In genomic region chr8:107109816-107110435, GRCm38 (mm10) we compare ENCODE assay signal across 27 mouse cellular contexts. TPM values are rescaled to one million over a fixed set of nuclear protein-coding genes. Genes with fewer than 3 reads are reported as not detected.
DNase-seq lines count a peak whose midpoint lies in the region; ATAC-seq and TF ChIP-seq lines count a peak whose summit lies in the region.
"Had no signal": no experiment of that assay in that cellular context is flagged by ENCODE, and none has a peak within 500 bp of the region (broad histone marks: within the 10 kb centered on the region; RNA-seq: fewer than 3 reads in every experiment).

No protein-coding gene starts in this region.

- no peak for TF ChIP-seq CTCF in liver, postnatal 0 days (IDR thresholded peaks at IDR 0.05; ENCODE audit: low read depth)
- TF ChIP-seq CTCF in E14TG2a.4 (conservative IDR thresholded peaks at IDR 0.05; ENCODE audit: low read length) (peak; percentile 24), MEL (IDR thresholded peaks at IDR 0.05 in 2 of 3, conservative IDR thresholded peaks at IDR 0.05 in 1 of 3; ENCODE audit: control insufficient read depth in 1 of 3, insufficient read depth in 1 of 3, low read depth in 2 of 3, low read length in 3 of 3, poor library complexity in 1 of 3, severe bottlenecking in 1 of 3) (peak; percentile 13 to 35 (median 15); a peak in 2 of 6 replicates)

- no peak overlapping the region for H3K4me3 ChIP-seq in liver, embryonic 13.5 days (replicated peaks)
- no peak overlapping the region for H3K4me3 ChIP-seq in liver, postnatal 0 days (ENCODE audit: low read depth, low read length)
- H3K4me3 ChIP-seq in E14TG2a.4 (replicated peaks; ENCODE audit: low read length) (peak overlapping the region; percentile 76; the same call in 1 of the 2 replicates), MEL (ENCODE audit: control insufficient read depth in 1 of 2, insufficient read depth in 1 of 2, low read depth in 2 of 2, low read length in 2 of 2) (no peak overlapping the region)
- H3K4me3 ChIP-seq: forebrain, embryonic 13.5 days; hindbrain, embryonic 15.5 days; megakaryocyte, embryonic 14.5 days; neural tube, embryonic 15.5 days had no signal

- H3K79me2 ChIP-seq in MEL (ENCODE audit: control insufficient read depth, insufficient read depth, low read length, poor library complexity), result no peaks in the 10 kb centered on the region

- no peak overlapping the region for H3K27ac ChIP-seq in liver, embryonic 13.5 days
- H3K27ac ChIP-seq in liver, postnatal 0 days (ENCODE audit: low read depth), result no peak overlapping the region
- H3K27ac ChIP-seq in MEL (ENCODE audit: control insufficient read depth, low read depth, low read length), result no peak overlapping the region
- H3K27ac ChIP-seq: forebrain, embryonic 13.5 days; hindbrain, embryonic 15.5 days; neural tube, embryonic 15.5 days had no signal

- no peak overlapping the region for H3K9ac ChIP-seq in liver, embryonic 13.5 days
- H3K9ac ChIP-seq in liver, postnatal 0 days (replicated peaks), result no peak overlapping the region
- no peak overlapping the region for H3K9ac ChIP-seq in MEL (ENCODE audit: control insufficient read depth, low read depth, low read length, poor library complexity, severe bottlenecking)
- H3K9ac ChIP-seq: forebrain, embryonic 13.5 days; hindbrain, embryonic 15.5 days; neural tube, embryonic 15.5 days had no signal

- no peak for TF ChIP-seq POLR2A in MEL (IDR thresholded peaks at IDR 0.05; ENCODE audit: control insufficient read depth in 1 of 2, insufficient read depth in 1 of 2, low read depth in 1 of 2, low read length in 2 of 2, poor library complexity in 1 of 2)

- H3K9me3 ChIP-seq in liver, embryonic 13.5 days (replicated peaks), result no peaks in the 10 kb centered on the region
- H3K9me3 ChIP-seq in liver, postnatal 0 days (ENCODE audit: low read length), result no peaks in the 10 kb centered on the region
- H3K9me3 ChIP-seq in E14TG2a.4 (ENCODE audit: low read length) (no peaks in the 10 kb centered on the region), MEL (replicated peaks; ENCODE audit: insufficient read depth, low read length) (no peaks in the 10 kb centered on the region)
- H3K9me3 ChIP-seq: embryonic facial prominence, embryonic 13.5 days; forebrain, embryonic 13.5 days; hindbrain, embryonic 15.5 days; megakaryocyte, embryonic 14.5 days; neural tube, embryonic 15.5 days had no signal

- ATAC-seq in liver, embryonic 13.5 days (ENCODE audit: low read depth), result 0 out of 2 replicates have a peak, but pooled peaks have one; percentile 29
- no peak for ATAC-seq in liver, postnatal 0 days
- ATAC-seq in megakaryocyte progenitor cell, adult 5-6 weeks (replicated peaks; ENCODE audit: poor library complexity), result peak; percentile 29; the same call in 1 of the 2 replicates
- ATAC-seq: forebrain, embryonic 13.5 days had no signal

- no peak for DNase-seq in liver, embryonic 13.5 days
- DNase-seq in liver, postnatal 0 days, result no peak
- DNase-seq in MEL (ENCODE audit: low read depth, low spot score), result peak; percentile 55
- DNase-seq in thymus, postnatal 10 days (ENCODE audit: low spot score in 2 of 2), result no peak
- DNase-seq in embryo, embryonic 11 days, result no peak
- DNase-seq in ovary, postnatal 36 days (ENCODE audit: low spot score), result no peak
- DNase-seq: adrenal gland, postnatal 10 days; cerebellum, adult 2 months; cerebellum, postnatal 25 days; gastrocnemius, postnatal 10 days; lung, adult 18-20 months; thymus, postnatal 25 days had no signal

- TF ChIP-seq RAD21 in MEL (IDR thresholded peaks at IDR 0.05; ENCODE audit: low read depth, low read length), result peak; percentile 21

- whole genome bisulfite sequencing in liver, embryonic 13.5 days (ENCODE audit: insufficient replicate concordance), result 58% methylated on average over 5 of the region's 5 CpGs
- WGBS in liver, postnatal 0 days (ENCODE audit: insufficient replicate concordance), result 68% methylated on average over 5 of the region's 5 CpGs

- H3K4me2 ChIP-seq in liver, embryonic 13.5 days, result no peak overlapping the region
- no peak overlapping the region for H3K4me2 ChIP-seq in liver, postnatal 0 days (ENCODE audit: low read depth, low read length)
- H3K4me2 ChIP-seq: forebrain, embryonic 13.5 days; hindbrain, embryonic 15.5 days; neural tube, embryonic 15.5 days had no signal

- H3K4me1 ChIP-seq in liver, embryonic 13.5 days (replicated peaks), result peaks cover 18% of the 10 kb centered on the region
- no peaks in the 10 kb centered on the region for H3K4me1 ChIP-seq in liver, postnatal 0 days (ENCODE audit: insufficient read depth)
- H3K4me1 ChIP-seq in E14TG2a.4 (replicated peaks; ENCODE audit: low read depth, low read length) (peaks cover 72% of the 10 kb centered on the region), MEL (ENCODE audit: control insufficient read depth in 1 of 2, insufficient read depth in 2 of 2, low read length in 2 of 2) (peaks cover 0 to 14% of the 10 kb centered on the region in 2 experiments; a peak in 2 of 4 replicates)
- H3K4me1 ChIP-seq: hindbrain, embryonic 15.5 days; neural tube, embryonic 15.5 days had no signal

- no peaks in the 10 kb centered on the region for H3K27me3 ChIP-seq in liver, embryonic 13.5 days
- no peaks in the 10 kb centered on the region for H3K27me3 ChIP-seq in liver, postnatal 0 days (ENCODE audit: insufficient read depth, low read length)
- H3K27me3 ChIP-seq in E14TG2a.4 (ENCODE audit: insufficient read depth, low read length), result no peaks in the 10 kb centered on the region
- H3K27me3 ChIP-seq in MEL (ENCODE audit: control insufficient read depth in 1 of 2, insufficient read depth in 2 of 2, low read length in 2 of 2), result no peaks in the 10 kb centered on the region
- H3K27me3 ChIP-seq: embryonic facial prominence, embryonic 13.5 days; forebrain, embryonic 13.5 days; hindbrain, embryonic 15.5 days; neural tube, embryonic 15.5 days had no signal

- TF ChIP-seq EP300 in liver, postnatal 0 days (IDR thresholded peaks at IDR 0.05; ENCODE audit: low read depth), result no peak
- TF ChIP-seq EP300 in MEL (IDR thresholded peaks at IDR 0.05; ENCODE audit: low read depth in 1 of 2, low read length in 2 of 2), result no peak

- no peaks in the 10 kb centered on the region for H3K36me3 ChIP-seq in liver, embryonic 13.5 days
- H3K36me3 ChIP-seq in liver, postnatal 0 days (replicated peaks; ENCODE audit: insufficient read depth, low read length), result no peaks in the 10 kb centered on the region
- H3K36me3 ChIP-seq in E14TG2a.4 (ENCODE audit: insufficient read depth, low read length) (no peaks in the 10 kb centered on the region), MEL (ENCODE audit: control insufficient read depth in 1 of 2, insufficient read depth in 2 of 2, low read length in 2 of 2) (peaks cover 0 to 18% of the 10 kb centered on the region in 2 experiments; a peak in 2 of 4 replicates)
- H3K36me3 ChIP-seq: embryonic facial prominence, embryonic 13.5 days; hindbrain, embryonic 15.5 days; neural tube, embryonic 15.5 days had no signal

TF ChIP-seq in MEL, 35 proteins besides CTCF, POLR2A, EP300 and RAD21 (continues in another document):
- TF ChIP-seq ZC3H11A (IDR thresholded peaks at IDR 0.05; ENCODE audit: low read depth, low read length) (0 out of 2 replicates have a peak, but pooled peaks have one; percentile 12), ZNF384 (IDR thresholded peaks at IDR 0.05; ENCODE audit: low read depth, low read length) (peak; percentile 52), MYC (IDR thresholded peaks at IDR 0.05; ENCODE audit: low read depth, low read length) (peak; percentile 29; the same call in 1 of the 2 replicates)

RNA-seq across cellular contexts. Expression of gene Terf2, which starts 13.6 kb away (rescaled TPM):
- polyA plus RNA-seq in liver, embryonic 13.5 days (2015; fragmentation: Nextera tagmentation; extraction: Ambion mirVana), result 8.1 and 9.3 TPM in 2 replicates
- polyA plus RNA-seq in liver, postnatal 0 days (2015; fragmentation: Nextera tagmentation; extraction: Ambion mirVana), result 6.9 and 7.3 TPM in 2 replicates
- 14.1 and 15.0 TPM in 2 replicates for total RNA-seq in MEL (2012; rRNA removed)
- polyA plus RNA-seq in MEL (2012; ENCODE audit: insufficient read depth in 1 of 2, insufficient read length in 2 of 2, low read depth in 1 of 2, low replicate concordance in 2 of 2, missing spikeins in 1 of 2), result 10 to 100 TPM in 1 of 2 experiments, not detected in 1; 36.7 TPM
- 32.1 and 36.6 TPM in 2 replicates for total RNA-seq in megakaryocyte progenitor cell, adult 5-6 weeks (2015)
- total RNA-seq in megakaryocyte progenitor cell, adult 5-6 weeks (2017), result 28.5 and 38.8 TPM in 2 replicates

RNA-seq across cellular contexts. Expression of gene Cyb5b, which starts 40.5 kb away (rescaled TPM):
- polyA plus RNA-seq in liver, embryonic 13.5 days (2015; fragmentation: Nextera tagmentation; extraction: Ambion mirVana), result 32.8 and 41.4 TPM in 2 replicates
- polyA plus RNA-seq in liver, postnatal 0 days (2015; fragmentation: Nextera tagmentation; extraction: Ambion mirVana), result 19.7 and 23.6 TPM in 2 replicates
- 66.5 and 67.9 TPM in 2 replicates for total RNA-seq in MEL (2012; rRNA removed)
- 10 to 100 TPM; 69.4 to 79.1 TPM for polyA plus RNA-seq in MEL (2012; ENCODE audit: insufficient read depth in 1 of 2, insufficient read length in 2 of 2, low read depth in 1 of 2, low replicate concordance in 2 of 2, missing spikeins in 1 of 2)
- total RNA-seq in megakaryocyte progenitor cell, adult 5-6 weeks (2015), result 54.1 and 58.4 TPM in 2 replicates
- total RNA-seq in megakaryocyte progenitor cell, adult 5-6 weeks (2017), result 61.0 and 67.1 TPM in 2 replicates

RNA-seq across cellular contexts. Expression of gene Tmed6, which starts 44.5 kb away (rescaled TPM):
- 4.1 and 4.4 TPM in 2 replicates for polyA plus RNA-seq in liver, embryonic 13.5 days (2015; fragmentation: Nextera tagmentation; extraction: Ambion mirVana)
- polyA plus RNA-seq in liver, postnatal 0 days (2015; fragmentation: Nextera tagmentation; extraction: Ambion mirVana), result 0.92 and 1.5 TPM in 2 replicates
- not detected in 2 replicates for total RNA-seq in MEL (2012; rRNA removed)
- not detected for polyA plus RNA-seq in MEL (2012; ENCODE audit: insufficient read depth in 1 of 2, insufficient read length in 2 of 2, low read depth in 1 of 2, low replicate concordance in 2 of 2, missing spikeins in 1 of 2)
- not detected in 2 replicates for total RNA-seq in megakaryocyte progenitor cell, adult 5-6 weeks (2015)
- not detected in 2 replicates for total RNA-seq in megakaryocyte progenitor cell, adult 5-6 weeks (2017)
- total RNA-seq: adrenal gland, postnatal 10 days; gastrocnemius, postnatal 10 days; hematopoietic stem cell, adult 5-6 weeks; layer of hippocampus, postnatal 14 days; left cerebral cortex, postnatal 10 days had no signal
- polyA plus RNA-seq: cerebellum, adult 2 months; embryonic facial prominence, embryonic 13.5 days; erythroblast, embryonic 14.5 days; forebrain, embryonic 13.5 days; heart, embryonic 11.5 days; heart, postnatal 0 days; hindbrain, embryonic 15.5 days; limb, embryonic 11.5 days; liver, adult 2 months; neural tube, embryonic 15.5 days had no signal

RNA-seq across cellular contexts. Expression of gene Nip7, which starts 53.2 kb away (rescaled TPM):
- polyA plus RNA-seq in liver, embryonic 13.5 days (2015; fragmentation: Nextera tagmentation; extraction: Ambion mirVana), result 72.5 TPM in 2 replicates
- polyA plus RNA-seq in liver, postnatal 0 days (2015; fragmentation: Nextera tagmentation; extraction: Ambion mirVana), result 31.2 and 31.4 TPM in 2 replicates
- 261 and 278 TPM in 2 replicates for total RNA-seq in MEL (2012; rRNA removed)
- 100 to 1,000 TPM; 189 to 336 TPM for polyA plus RNA-seq in MEL (2012; ENCODE audit: insufficient read depth in 1 of 2, insufficient read length in 2 of 2, low read depth in 1 of 2, low replicate concordance in 2 of 2, missing spikeins in 1 of 2)
- total RNA-seq in megakaryocyte progenitor cell, adult 5-6 weeks (2015), result 53.2 and 67.0 TPM in 2 replicates
- 39.3 and 42.1 TPM in 2 replicates for total RNA-seq in megakaryocyte progenitor cell, adult 5-6 weeks (2017)

RNA-seq across cellular contexts. Expression of gene Cog8, which starts 53.4 kb away (rescaled TPM):
- polyA plus RNA-seq in liver, embryonic 13.5 days (2015; fragmentation: Nextera tagmentation; extraction: Ambion mirVana), result 21.4 and 23.0 TPM in 2 replicates
- 15.6 and 16.8 TPM in 2 replicates for polyA plus RNA-seq in liver, postnatal 0 days (2015; fragmentation: Nextera tagmentation; extraction: Ambion mirVana)
- total RNA-seq in MEL (2012; rRNA removed), result 18.1 and 27.2 TPM in 2 replicates
- polyA plus RNA-seq in MEL (2012; ENCODE audit: insufficient read depth in 1 of 2, insufficient read length in 2 of 2, low read depth in 1 of 2, low replicate concordance in 2 of 2, missing spikeins in 1 of 2), result 10 to 100 TPM in 1 of 2 experiments, not detected in 1; 27.0 TPM
- total RNA-seq in megakaryocyte progenitor cell, adult 5-6 weeks (2015), result 13.2 and 18.1 TPM in 2 replicates
- 22.8 and 25.6 TPM in 2 replicates for total RNA-seq in megakaryocyte progenitor cell, adult 5-6 weeks (2017)
